Mouse (Mus musculus) bone marrow, adult 2 months (tissue): ENCODE data around the gene Shbg.

Source experiments
- CTCF ChIP-seq: fragments of 200-500 bp; IDR thresholded peaks from 2 replicates; pipeline ENCODE4 v1.5.1; 2011; ENCODE audit warnings: low read length, control low read depth; ENCODE audit not compliant: control insufficient read depth, insufficient read depth
- POLR2A ChIP-seq: fragments of 200-500 bp; IDR thresholded peaks from 2 replicates; pipeline ENCODE4 v1.6.1; 2011; ENCODE audit warnings: low read depth, mild to moderate bottlenecking, control low read depth, low read length, borderline replicate concordance; ENCODE audit not compliant: control insufficient read depth

DNA sequence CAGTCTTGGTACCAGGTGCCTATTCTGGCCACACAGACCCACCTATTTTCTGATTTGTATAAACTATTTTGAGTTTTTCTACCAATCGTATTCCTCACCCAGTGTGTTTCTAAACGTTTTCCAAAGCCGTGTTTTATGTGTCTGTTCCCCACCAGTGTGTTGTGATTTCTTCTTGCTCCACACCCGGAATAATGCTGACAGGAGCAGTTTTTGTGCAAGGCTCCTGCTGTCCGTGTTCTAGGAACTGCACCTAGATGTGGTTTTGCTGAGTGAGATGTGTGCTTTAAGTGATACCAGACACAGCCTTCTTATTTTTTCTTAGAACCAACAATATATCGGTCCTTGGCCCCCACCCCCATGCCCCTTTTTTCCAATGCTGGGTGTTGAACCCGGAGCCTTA is 33.7 kb downstream of the Shbg start:
- TF ChIP-seq CTCF (no peak), POLR2A (no peak)
